Mouse (Mus musculus) right cerebral cortex, postnatal 4 days (tissue): ENCODE data around the gene Tmed2.
"Not testable (repeated sequence)": the region's sequence is repeated elsewhere in the genome, so short reads cannot be mapped to it uniquely, and the experiment has no call there.

Experiments
- DNase-seq: peaks from one replicate; pipeline ENCODE4 v3.0.0-alpha.2; 2022

Tmed2 gene

GRCm38 (mm10) chr5:124582515-124582914 is 42.0 kb downstream of the Tmed2 start:
- no peak for DNase-seq

- no peak for DNase-seq
Measured at GRCm38 (mm10) chr5:124592768-124593167, 52.3 kb downstream of the Tmed2 start.

GRCm38 (mm10) chr5:124598224-124599174 is 58.0 kb downstream of the Tmed2 start:
- peak; percentile 88 for DNase-seq

- not testable (repeated sequence) for DNase-seq
Measured at GRCm38 (mm10) chr5:124599726-124600125, 59.2 kb downstream of the Tmed2 start.
